Mouse (Mus musculus): ENCODE results near the gene Lrrk1. TPM values are rescaled to one million over a fixed set of nuclear protein-coding genes. Genes with fewer than 3 reads are reported as not detected.

The Lrrk1 gene
- polyA plus RNA-seq, 1 experiment: 41.8 TPM

DNA sequence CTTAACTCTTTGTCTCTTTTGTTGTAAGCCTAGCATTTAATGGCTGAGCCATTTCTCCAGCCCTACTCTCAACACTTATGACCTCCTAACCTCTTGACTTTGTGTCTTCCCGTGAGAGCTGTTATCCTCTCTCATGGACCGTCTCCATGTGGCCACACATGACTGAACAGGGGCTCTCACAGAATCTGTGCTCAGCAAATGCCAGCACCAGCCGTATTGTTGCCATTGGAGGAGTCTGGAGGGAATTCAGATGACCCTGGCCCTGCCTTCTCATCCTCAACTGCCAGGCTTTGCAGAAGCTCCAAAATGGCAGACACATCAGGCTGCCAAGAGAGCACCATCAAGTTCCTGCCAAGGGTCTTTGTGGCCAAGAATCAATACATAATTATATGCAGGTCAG, 9.1 kb upstream of the Lrrk1 start:
- Histone ChIP-seq H3ac (ENCODE audit: control insufficient read depth, insufficient read length, low read depth) (no peak overlapping the region), H3K27me3 (ENCODE audit: control insufficient read depth, insufficient read depth, insufficient read length) (no peaks in the 10 kb centered on the region), H3K4me3 (ENCODE audit: insufficient read depth, poor library complexity, severe bottlenecking) (no peak overlapping the region), H3K79me2 (ENCODE audit: control insufficient read depth, insufficient read depth) (no peaks in the 10 kb centered on the region), H3K79me3 (ENCODE audit: low read depth) (no peaks in the 10 kb centered on the region), H3K36me3 (ENCODE audit: control insufficient read depth, insufficient read depth) (no peaks in the 10 kb centered on the region)
- no peak for TF ChIP-seq USF1 (IDR thresholded peaks at IDR 0.05; ENCODE audit: low read depth)

DNA sequence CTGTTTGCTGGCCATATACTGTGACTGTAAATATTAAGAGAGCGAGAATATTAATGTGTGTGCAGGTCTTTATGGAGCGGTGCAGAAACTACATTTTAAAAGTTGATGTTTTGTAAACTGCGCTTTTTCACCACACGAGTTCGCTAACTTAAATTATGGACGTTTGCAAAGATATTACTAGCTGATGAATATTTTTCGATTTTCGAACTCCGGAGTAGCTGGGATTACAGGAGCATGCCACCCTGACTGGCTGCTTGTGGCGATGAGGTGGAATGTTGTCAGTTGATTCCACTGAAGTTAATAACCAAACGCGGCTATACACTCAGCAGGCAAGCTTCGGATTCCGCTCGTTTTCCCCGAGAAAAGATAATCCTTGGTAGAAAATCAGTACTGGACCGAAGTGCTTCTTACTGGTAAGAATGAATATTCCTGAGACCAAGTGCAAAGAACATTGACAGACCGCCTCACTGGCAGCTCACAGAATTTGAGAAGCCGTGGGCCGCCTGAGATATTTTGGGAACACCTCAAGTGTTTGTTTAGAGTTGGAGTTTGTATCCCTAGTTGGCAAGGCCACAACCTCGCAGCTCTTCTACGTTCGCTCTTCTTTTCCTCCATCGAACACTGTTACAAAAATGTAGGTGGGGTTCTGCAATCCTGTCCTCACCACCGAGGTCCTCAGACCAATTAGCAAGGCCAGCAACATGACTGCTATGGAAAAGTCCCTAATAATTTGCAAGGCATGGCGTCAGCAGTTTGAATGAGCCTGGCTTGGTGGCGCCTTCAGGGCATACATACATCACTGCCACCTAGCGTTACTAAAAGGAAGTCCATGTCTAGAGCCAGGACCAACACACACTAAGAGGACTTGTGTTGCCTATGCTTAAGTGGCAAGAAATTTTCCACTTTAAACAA, 727 bp upstream of the Lrrk1 start:
- TF ChIP-seq CTCF (IDR thresholded peaks at IDR 0.05; ENCODE audit: control insufficient read depth, insufficient read depth, insufficient read length) (peak; percentile 65), MYOD1 (IDR thresholded peaks at IDR 0.05; ENCODE audit: control insufficient read depth, insufficient read length, low read depth) (no peak)
- Histone ChIP-seq H3K79me2 (ENCODE audit: control insufficient read depth, insufficient read depth) (peaks cover 52% of the 10 kb centered on the region), H3K4me3 (ENCODE audit: insufficient read depth, poor library complexity, severe bottlenecking) (peak overlapping the region; percentile 72)

DNA sequence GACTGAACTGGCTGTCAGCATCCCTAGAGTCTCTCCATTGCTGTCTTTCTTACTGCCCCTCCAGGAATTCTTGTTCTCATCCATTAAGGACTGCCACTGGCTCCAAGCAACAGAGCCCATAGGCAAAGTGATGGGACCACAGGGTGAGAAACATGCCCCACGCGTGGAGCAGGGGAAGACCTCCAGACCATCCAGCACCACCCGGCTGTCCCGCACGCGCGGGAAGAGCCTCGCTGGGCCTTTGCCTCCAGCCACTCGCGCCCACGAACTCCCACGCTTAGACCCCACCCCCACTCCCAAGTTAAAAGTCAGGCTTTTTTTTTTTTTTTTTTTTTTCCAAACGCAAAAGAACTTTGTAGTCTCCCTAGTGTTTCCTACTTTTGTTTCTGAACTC, 734 bp downstream of the Lrrk1 start:
- Histone ChIP-seq H3K79me3 (ENCODE audit: low read depth) (peaks cover 51% of the 10 kb centered on the region), H3ac (ENCODE audit: control insufficient read depth, insufficient read length, low read depth) (peak overlapping the region; percentile 89), H3K27me3 (ENCODE audit: control insufficient read depth, insufficient read depth, insufficient read length) (no peaks in the 10 kb centered on the region), H3K4me3 (ENCODE audit: insufficient read depth, poor library complexity, severe bottlenecking) (peak overlapping the region; percentile 72), H3K36me3 (ENCODE audit: control insufficient read depth, insufficient read depth) (peaks cover 7% of the 10 kb centered on the region), H3K79me2 (ENCODE audit: control insufficient read depth, insufficient read depth) (peaks cover 66% of the 10 kb centered on the region)
- TF ChIP-seq MYOD1 (IDR thresholded peaks at IDR 0.05; ENCODE audit: control insufficient read depth, insufficient read length, low read depth): no peak
- TF ChIP-seq MAX (IDR thresholded peaks at IDR 0.05): no peak
- no peak for TF ChIP-seq CTCF (IDR thresholded peaks at IDR 0.05; ENCODE audit: control insufficient read depth, insufficient read depth, insufficient read length)

More for the DNA sequence above, 727 bp upstream of the Lrrk1 start:
- H3K79me3 ChIP-seq (ENCODE audit: low read depth): peaks cover 37% of the 10 kb centered on the region
- no peaks in the 10 kb centered on the region for H3K27me3 ChIP-seq (ENCODE audit: control insufficient read depth, insufficient read depth, insufficient read length)
- peaks cover 7% of the 10 kb centered on the region for H3K36me3 ChIP-seq (ENCODE audit: control insufficient read depth, insufficient read depth)
- peak overlapping the region; percentile 89 for H3ac ChIP-seq (ENCODE audit: control insufficient read depth, insufficient read length, low read depth)

DNA sequence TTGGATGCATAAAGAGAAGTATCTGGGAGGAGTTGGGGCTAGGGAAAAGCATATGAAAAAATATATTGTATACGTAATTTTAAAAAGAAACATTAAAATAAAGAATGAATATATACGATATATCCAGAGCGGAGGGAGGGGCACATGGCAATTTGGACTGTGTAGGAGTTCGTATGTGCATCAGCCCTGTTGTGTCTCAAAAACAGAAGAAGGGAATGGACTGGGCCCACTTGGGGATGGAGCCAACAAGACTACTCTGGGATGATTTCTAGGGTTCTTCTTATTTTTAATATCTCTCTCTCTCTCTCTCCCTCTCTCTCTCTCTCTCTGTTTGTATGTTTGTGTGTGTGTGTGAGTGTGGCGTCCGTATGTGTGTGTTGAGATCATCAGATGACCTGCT, 1.7 kb downstream of the Lrrk1 start:
- Histone ChIP-seq H3K4me3 (ENCODE audit: insufficient read depth, poor library complexity, severe bottlenecking) (no peak overlapping the region), H3ac (ENCODE audit: control insufficient read depth, insufficient read length, low read depth) (no peak overlapping the region), H3K79me3 (ENCODE audit: low read depth) (peaks cover 59% of the 10 kb centered on the region), H3K36me3 (ENCODE audit: control insufficient read depth, insufficient read depth) (peaks cover 10% of the 10 kb centered on the region), H3K27me3 (ENCODE audit: control insufficient read depth, insufficient read depth, insufficient read length) (no peaks in the 10 kb centered on the region), H3K79me2 (ENCODE audit: control insufficient read depth, insufficient read depth) (peaks cover 76% of the 10 kb centered on the region)
- TF ChIP-seq CTCF (IDR thresholded peaks at IDR 0.05; ENCODE audit: control insufficient read depth, insufficient read depth, insufficient read length) (no peak), FOSL1 (IDR thresholded peaks at IDR 0.05; ENCODE audit: insufficient read depth, low read length, poor library complexity, severe bottlenecking) (no peak)

DNA sequence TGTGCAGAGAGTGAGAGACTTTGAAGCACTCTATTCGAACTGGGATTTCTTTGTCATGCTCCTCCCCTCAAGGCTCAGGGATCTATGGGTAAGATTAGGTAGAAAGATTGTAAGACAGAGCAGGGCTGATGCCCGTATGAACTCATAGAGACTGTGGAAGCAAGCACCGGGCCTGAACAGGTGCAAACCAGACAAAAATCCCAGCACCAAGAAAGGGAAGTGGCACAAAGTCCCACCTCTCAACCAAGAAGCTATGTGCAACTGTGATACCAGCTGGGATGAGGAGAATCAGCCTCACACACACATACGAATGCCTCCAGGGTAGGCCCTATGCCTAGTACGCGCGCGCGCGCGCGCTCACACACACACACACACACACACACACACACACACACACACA, 2.3 kb downstream of the Lrrk1 start:
- no peak overlapping the region for H3ac ChIP-seq (ENCODE audit: control insufficient read depth, insufficient read length, low read depth)
- peaks cover 61% of the 10 kb centered on the region for H3K79me3 ChIP-seq (ENCODE audit: low read depth)
- TF ChIP-seq MYOD1 (IDR thresholded peaks at IDR 0.05; ENCODE audit: control insufficient read depth, insufficient read length, low read depth) (peak; percentile 13), MAX (IDR thresholded peaks at IDR 0.05) (no peak)
- no peak overlapping the region for H3K4me3 ChIP-seq (ENCODE audit: insufficient read depth, poor library complexity, severe bottlenecking)
- no peaks in the 10 kb centered on the region for H3K27me3 ChIP-seq (ENCODE audit: control insufficient read depth, insufficient read depth, insufficient read length)
- H3K79me2 ChIP-seq (ENCODE audit: control insufficient read depth, insufficient read depth): peaks cover 82% of the 10 kb centered on the region
- H3K36me3 ChIP-seq (ENCODE audit: control insufficient read depth, insufficient read depth): peaks cover 16% of the 10 kb centered on the region

- Histone ChIP-seq H3K27me3 (ENCODE audit: control insufficient read depth, insufficient read depth, insufficient read length) (no peaks in the 10 kb centered on the region), H3K4me3 (ENCODE audit: insufficient read depth, poor library complexity, severe bottlenecking) (no peak overlapping the region), H3K79me2 (ENCODE audit: control insufficient read depth, insufficient read depth) (peaks cover 88% of the 10 kb centered on the region), H3ac (ENCODE audit: control insufficient read depth, insufficient read length, low read depth) (no peak overlapping the region), H3K36me3 (ENCODE audit: control insufficient read depth, insufficient read depth) (peaks cover 24% of the 10 kb centered on the region), H3K79me3 (ENCODE audit: low read depth) (peaks cover 69% of the 10 kb centered on the region)
- TF ChIP-seq MYOG (IDR thresholded peaks at IDR 0.05; ENCODE audit: control insufficient read depth, extremely low read depth, insufficient read length): no peak
- TF ChIP-seq CEBPB (IDR thresholded peaks at IDR 0.05; ENCODE audit: low read depth): no peak
- no peak for TF ChIP-seq USF1 (IDR thresholded peaks at IDR 0.05; ENCODE audit: low read depth)
- TF ChIP-seq MAX (IDR thresholded peaks at IDR 0.05): no peak
- TF ChIP-seq MYOD1 (IDR thresholded peaks at IDR 0.05; ENCODE audit: control insufficient read depth, insufficient read length, low read depth): no peak
- no peak for TF ChIP-seq CTCF (IDR thresholded peaks at IDR 0.05; ENCODE audit: control insufficient read depth, insufficient read depth, insufficient read length)
- no peak for TF ChIP-seq FOSL1 (IDR thresholded peaks at IDR 0.05; ENCODE audit: insufficient read depth, low read length, poor library complexity, severe bottlenecking)
Observed at GRCm38 (mm10) chr7:66384891-66385290, 3.3 kb downstream of the Lrrk1 start.

Data from C2C12 (cell line).